Mouse (Mus musculus) intestine, postnatal 0 days (tissue): ENCODE results near the gene Cdk14. TPM values are rescaled to one million over a fixed set of nuclear protein-coding genes. Genes with fewer than 3 reads are reported as not detected.

ENCODE experiments used
- ATAC-seq: fragments of 200-750 bp; cut with Nextera tagmentation; 2 replicates; pipeline ENCODE4 v1.8.0; 2017; ENCODE audit warnings: mild to moderate bottlenecking, moderate TSS enrichment, moderate library complexity
- H3K27ac ChIP-seq: fragments of 300-500 bp; sonication (generic); 2 replicates; pipeline ENCODE4 v1.5.1; 2014; ENCODE audit warnings: mild to moderate bottlenecking, low read depth, low read length, moderate library complexity
- H3K27me3 ChIP-seq: fragments of 300-500 bp; sonication (generic); replicated peaks from 2 replicates; pipeline ENCODE4 v1.6.1; 2014; ENCODE audit warnings: low read length, mixed read lengths; ENCODE audit not compliant: control insufficient read depth, insufficient read depth
- H3K36me3 ChIP-seq: fragments of 300-500 bp; sonication (generic); 2 replicates; pipeline ENCODE4 v1.6.1; 2014; ENCODE audit warnings: mild to moderate bottlenecking, moderate library complexity; ENCODE audit not compliant: control insufficient read depth, insufficient read depth
- H3K4me1 ChIP-seq: fragments of 300-500 bp; sonication (generic); replicated peaks from 2 replicates; pipeline ENCODE4 v1.6.1; 2014; ENCODE audit warnings: antibody characterized with exemption, low read length, mixed read lengths; ENCODE audit not compliant: control insufficient read depth, insufficient read depth
- H3K4me2 ChIP-seq: fragments of 300-500 bp; sonication (generic); replicated peaks from 2 replicates; pipeline ENCODE4 v1.6.1; 2014; ENCODE audit warnings: low read depth, mild to moderate bottlenecking, moderate library complexity
- H3K4me3 ChIP-seq: fragments of 300-500 bp; sonication (generic); 2 replicates; pipeline ENCODE4 v1.5.1; 2014; ENCODE audit warnings: low read depth, low read length
- H3K9ac ChIP-seq: fragments of 300-500 bp; sonication (generic); 2 replicates; pipeline ENCODE4 v1.6.1; 2014; ENCODE audit warnings: mild to moderate bottlenecking, low read depth, low read length
- H3K9me3 ChIP-seq: fragments of 300-500 bp; sonication (generic); 2 replicates; pipeline ENCODE4 v1.6.1; 2016; ENCODE audit warnings: mixed run types; ENCODE audit not compliant: control insufficient read depth
- CTCF ChIP-seq: sonication (generic); IDR thresholded peaks from 2 replicates; pipeline ENCODE4 v1.5.1; 2016; ENCODE audit warnings: low read depth, mild to moderate bottlenecking, control low read depth, antibody characterized with exemption, moderate library complexity
- whole genome bisulfite sequencing: fragments of 180-500 bp; shearing (Covaris S2); extraction: QIAGEN DNeasy Blood & Tissue Kit; methylation state at CpG from one replicate; pipeline ENCODE4 v1.1.7; 2014; 5-methylcytosine and 5-hydroxymethylcytosine counted together
- polyA plus RNA-seq: library from polyadenylated mRNA; unstranded; fragments of >200 nt; fragmentation: Nextera tagmentation; extraction: Ambion mirVana; gene quantifications from 2 replicates; pipeline ENCODE4 v1.2.1, GENCODE M21; 2015

Cdk14 gene
- polyA plus RNA-seq, 1 experiment from 2014 or later = 4.4 TPM

GRCm38 (mm10) chr5:5056102-5056883, 363.8 kb downstream of the Cdk14 start:
- TF ChIP-seq CTCF = no peak
- Histone ChIP-seq H3K27me3 (no peaks in the 10 kb centered on the region), H3K9ac (no peak overlapping the region), H3K4me3 (no peak overlapping the region), H3K9me3 (no peaks in the 10 kb centered on the region), H3K4me1 (no peaks in the 10 kb centered on the region), H3K27ac (no peak overlapping the region), H3K36me3 (no peaks in the 10 kb centered on the region), H3K4me2 (no peak overlapping the region)
- WGBS = 61% methylated on average over 4 of the region's 4 CpGs
- ATAC-seq = no peak

DNA sequence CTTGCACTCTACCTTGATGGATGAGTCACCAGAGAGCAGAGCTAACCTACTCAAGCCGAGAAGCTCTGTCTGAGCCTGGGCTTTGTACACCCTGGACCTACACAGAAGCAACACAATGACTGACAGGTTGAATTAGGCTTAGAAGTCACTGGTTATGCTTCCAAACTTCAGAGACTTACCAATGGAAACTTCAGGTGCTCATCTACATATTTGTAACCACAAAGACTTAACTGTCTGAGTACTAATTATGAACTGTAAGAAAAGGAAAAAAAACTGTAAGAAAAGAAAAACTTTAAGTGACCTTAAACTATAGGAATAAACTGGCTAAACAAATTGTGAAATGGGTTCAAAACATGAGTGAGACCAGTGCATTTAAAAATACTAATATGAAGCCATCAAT, 364.6 kb downstream of the Cdk14 start:
- Histone ChIP-seq H3K36me3 (no peaks in the 10 kb centered on the region), H3K9ac (no peak overlapping the region), H3K9me3 (no peaks in the 10 kb centered on the region), H3K4me2 (no peak overlapping the region), H3K4me3 (no peak overlapping the region), H3K27me3 (no peaks in the 10 kb centered on the region), H3K4me1 (no peaks in the 10 kb centered on the region), H3K27ac (no peak overlapping the region)
- WGBS = 58% methylated on average over 1 of the region's 1 CpGs
- no peak for ATAC-seq
- no peak for TF ChIP-seq CTCF

DNA sequence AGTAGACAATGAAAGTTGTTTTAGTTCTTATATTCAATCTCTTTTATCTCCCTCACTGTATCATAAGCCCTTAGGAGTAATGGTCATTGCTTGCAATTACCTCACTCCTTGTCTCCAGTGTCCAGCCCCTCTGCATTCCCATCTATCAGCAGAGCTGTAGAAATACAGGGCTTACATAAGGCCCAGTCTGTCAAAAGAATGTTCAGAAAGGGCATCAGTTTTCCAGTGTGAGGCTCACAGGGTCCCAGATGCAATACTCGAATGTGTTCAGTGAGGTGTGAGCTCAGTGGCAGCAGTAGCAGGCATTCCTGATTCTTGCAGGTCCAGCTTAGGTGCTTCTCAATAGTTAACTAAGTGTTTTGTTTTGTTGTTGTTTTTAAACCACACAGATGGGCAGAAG, 365.8 kb downstream of the Cdk14 start:
- Histone ChIP-seq H3K27ac (no peak overlapping the region), H3K4me3 (no peak overlapping the region), H3K9ac (no peak overlapping the region), H3K9me3 (no peaks in the 10 kb centered on the region), H3K36me3 (no peaks in the 10 kb centered on the region), H3K27me3 (no peaks in the 10 kb centered on the region), H3K4me1 (no peaks in the 10 kb centered on the region), H3K4me2 (no peak overlapping the region)
- no peak for TF ChIP-seq CTCF
- no peak for ATAC-seq
- WGBS = 68% methylated on average over 1 of the region's 1 CpGs

- no peak overlapping the region for H3K4me2 ChIP-seq
- no peaks in the 10 kb centered on the region for H3K36me3 ChIP-seq
- H3K9me3 ChIP-seq = no peaks in the 10 kb centered on the region
- no peak overlapping the region for H3K9ac ChIP-seq
- ATAC-seq = no peak
- no peak for TF ChIP-seq CTCF
- no peak overlapping the region for H3K4me3 ChIP-seq
- 83% methylated on average over 5 of the region's 5 CpGs for WGBS
- H3K27me3 ChIP-seq = no peaks in the 10 kb centered on the region
- H3K4me1 ChIP-seq = no peaks in the 10 kb centered on the region
- no peak overlapping the region for H3K27ac ChIP-seq
These were observed 375.8 kb downstream of the Cdk14 start for GRCm38 (mm10) chr5:5044326-5044725.

GRCm38 (mm10) chr5:5042735-5043134, 377.4 kb downstream of the Cdk14 start:
- Histone ChIP-seq H3K27ac (no peak overlapping the region), H3K4me2 (no peak overlapping the region), H3K9me3 (no peaks in the 10 kb centered on the region), H3K36me3 (no peaks in the 10 kb centered on the region), H3K4me3 (no peak overlapping the region), H3K27me3 (no peaks in the 10 kb centered on the region), H3K4me1 (no peaks in the 10 kb centered on the region), H3K9ac (no peak overlapping the region)
- no peak for ATAC-seq
- 81% methylated on average over 1 of the region's 1 CpGs for WGBS
- no peak for TF ChIP-seq CTCF

DNA sequence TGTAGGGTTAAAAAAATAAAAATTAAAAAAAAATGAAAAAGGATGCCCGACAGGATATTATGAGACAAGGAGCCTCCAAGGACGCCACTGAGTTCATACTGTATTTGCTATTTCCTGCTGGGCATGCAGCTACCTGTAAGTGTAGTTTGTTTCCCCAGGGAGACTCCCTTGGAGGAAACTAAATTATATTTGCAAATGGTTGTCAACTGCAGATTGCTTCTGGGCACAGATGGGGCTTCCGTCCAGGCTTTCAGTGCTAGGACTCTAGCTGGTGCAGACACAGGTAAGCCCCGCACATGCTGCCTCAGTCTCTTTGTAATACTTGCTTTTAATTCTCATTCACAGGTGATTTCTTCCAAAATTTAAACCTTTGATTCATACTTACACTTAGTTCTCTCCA, 378.6 kb downstream of the Cdk14 start:
- WGBS = 82% methylated on average over 4 of the region's 4 CpGs
- Histone ChIP-seq H3K36me3 (no peaks in the 10 kb centered on the region), H3K9me3 (no peaks in the 10 kb centered on the region), H3K27me3 (no peaks in the 10 kb centered on the region), H3K4me1 (no peaks in the 10 kb centered on the region), H3K4me2 (no peak overlapping the region), H3K9ac (no peak overlapping the region), H3K4me3 (no peak overlapping the region), H3K27ac (no peak overlapping the region)
- TF ChIP-seq CTCF = no peak
- ATAC-seq = no peak
